Mouse (Mus musculus): Measurements from ENCODE around the gene Olfr222. TPM values are rescaled to one million over a fixed set of nuclear protein-coding genes. Genes with fewer than 3 reads are reported as not detected.
A peak's percentile ranks its signal among the peaks of the same experiment; 100 is the strongest.

The Olfr222 gene
- total and polyA plus RNA-seq, 3 experiments: not detected

DNA sequence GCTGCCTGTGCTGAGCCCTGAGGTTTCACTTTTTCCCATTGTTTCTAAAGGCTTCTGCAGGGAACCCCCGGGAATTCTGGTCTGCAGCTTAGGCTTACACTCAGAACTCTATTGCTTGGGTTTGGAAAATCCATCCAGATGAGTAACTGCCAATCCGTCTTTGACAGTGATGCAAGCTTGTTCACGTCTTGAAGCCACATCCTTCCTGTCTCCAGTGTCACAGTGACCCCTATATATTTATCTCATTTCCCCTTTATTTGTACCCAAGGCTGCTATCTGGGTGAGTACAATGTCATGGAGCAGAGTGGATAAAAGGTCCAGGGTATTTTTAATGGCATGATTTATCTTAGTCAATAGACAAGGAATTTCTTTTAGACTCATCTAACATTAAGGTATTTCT, 34.7 kb downstream of the Olfr222 start, which contains the start of gene Nlrp3:
Gene Nlrp3, plus strand, starts transcription at position 245 of the 400 bp plus-strand sequence.
- WGBS: 24% methylated on average over 3 of the region's 3 CpGs
- Histone ChIP-seq H3K27ac (no peak within 1 kb of the TSS; the same call in 1 of the 2 replicates), H3K79me2 (replicated peaks; ENCODE audit: control insufficient read depth, insufficient read depth, low read length) (no peaks in the 10 kb centered on the region), H3K27me3 (ENCODE audit: control insufficient read depth, insufficient read depth, low read length) (no peaks in the 10 kb centered on the region), H3K4me3 (no peak within 1 kb of the TSS), H3K36me3 (ENCODE audit: control insufficient read depth, insufficient read depth, low read length) (no peaks in the 10 kb centered on the region), H3K4me1 (ENCODE audit: control insufficient read depth, insufficient read depth, low read length) (no peaks in the 10 kb centered on the region), H3K9ac (ENCODE audit: low read depth, low read length) (no peak within 1 kb of the TSS)
- DNase-seq: no peak
- intact Hi-C loops (cut with DNase I): no loop called here
- TF ChIP-seq CTCF (IDR thresholded peaks at IDR 0.05) (no peak), POLR2A (IDR thresholded peaks at IDR 0.05; ENCODE audit: insufficient read depth, low read depth, low read length) (no peak), EP300 (IDR thresholded peaks at IDR 0.05; ENCODE audit: insufficient read depth, low read depth, low read length) (no peak)

GRCm38 (mm10) chr11:59540123-59540522, 35.9 kb downstream of the Olfr222 start:
- H3K79me2 ChIP-seq (replicated peaks; ENCODE audit: control insufficient read depth, insufficient read depth, low read length): no peaks in the 10 kb centered on the region
- DNase-seq: no peak
- no peak overlapping the region for H3K27ac ChIP-seq
- intact Hi-C loops (cut with DNase I): no loop called here
- no peak overlapping the region for H3K9ac ChIP-seq (ENCODE audit: low read depth, low read length)
- no peaks in the 10 kb centered on the region for H3K36me3 ChIP-seq (ENCODE audit: control insufficient read depth, insufficient read depth, low read length)
- no peaks in the 10 kb centered on the region for H3K27me3 ChIP-seq (ENCODE audit: control insufficient read depth, insufficient read depth, low read length)
- H3K4me1 ChIP-seq (ENCODE audit: control insufficient read depth, insufficient read depth, low read length): no peaks in the 10 kb centered on the region
- WGBS: 64% methylated on average over 3 of the region's 3 CpGs
- TF ChIP-seq CTCF (IDR thresholded peaks at IDR 0.05) (no peak), EP300 (IDR thresholded peaks at IDR 0.05; ENCODE audit: insufficient read depth, low read depth, low read length) (no peak), POLR2A (IDR thresholded peaks at IDR 0.05; ENCODE audit: insufficient read depth, low read depth, low read length) (no peak)
- no peak overlapping the region for H3K4me3 ChIP-seq

- Histone ChIP-seq H3K79me2 (replicated peaks; ENCODE audit: control insufficient read depth, insufficient read depth, low read length) (no peaks in the 10 kb centered on the region), H3K27me3 (ENCODE audit: control insufficient read depth, insufficient read depth, low read length) (no peaks in the 10 kb centered on the region), H3K36me3 (ENCODE audit: control insufficient read depth, insufficient read depth, low read length) (no peaks in the 10 kb centered on the region), H3K4me1 (ENCODE audit: control insufficient read depth, insufficient read depth, low read length) (peaks cover 2% of the 10 kb centered on the region; the same call in 1 of the 2 replicates), H3K4me3 (no peak overlapping the region), H3K27ac (no peak overlapping the region), H3K9ac (ENCODE audit: low read depth, low read length) (no peak overlapping the region)
- intact Hi-C loops (cut with DNase I): no loop called here
- WGBS: 38% methylated on average over 11 of the region's 11 CpGs
- TF ChIP-seq CTCF (IDR thresholded peaks at IDR 0.05): peak; percentile 15; the same call in 1 of the 2 replicates
- TF ChIP-seq POLR2A (IDR thresholded peaks at IDR 0.05; ENCODE audit: insufficient read depth, low read depth, low read length): no peak
- TF ChIP-seq EP300 (IDR thresholded peaks at IDR 0.05; ENCODE audit: insufficient read depth, low read depth, low read length): no peak
- DNase-seq: peak; percentile 62 to 71
Measured at GRCm38 (mm10) chr11:59538387-59538786, 37.6 kb downstream of the Olfr222 start.

GRCm38 (mm10) chr11:59537218-59538130, 38.6 kb downstream of the Olfr222 start:
- Histone ChIP-seq H3K9ac (ENCODE audit: low read depth, low read length) (no peak overlapping the region), H3K4me3 (no peak overlapping the region), H3K36me3 (ENCODE audit: control insufficient read depth, insufficient read depth, low read length) (no peaks in the 10 kb centered on the region), H3K4me1 (ENCODE audit: control insufficient read depth, insufficient read depth, low read length) (peaks cover 2% of the 10 kb centered on the region; the same call in 1 of the 2 replicates), H3K79me2 (replicated peaks; ENCODE audit: control insufficient read depth, insufficient read depth, low read length) (no peaks in the 10 kb centered on the region), H3K27ac (no peak overlapping the region), H3K27me3 (ENCODE audit: control insufficient read depth, insufficient read depth, low read length) (no peaks in the 10 kb centered on the region)
- TF ChIP-seq CTCF (IDR thresholded peaks at IDR 0.05) (peak; percentile 64), EP300 (IDR thresholded peaks at IDR 0.05; ENCODE audit: insufficient read depth, low read depth, low read length) (no peak), POLR2A (IDR thresholded peaks at IDR 0.05; ENCODE audit: insufficient read depth, low read depth, low read length) (no peak)
- WGBS: 69% methylated on average over 16 of the region's 16 CpGs
- no peak for DNase-seq
- intact Hi-C loops (cut with DNase I): no loop called here

DNA sequence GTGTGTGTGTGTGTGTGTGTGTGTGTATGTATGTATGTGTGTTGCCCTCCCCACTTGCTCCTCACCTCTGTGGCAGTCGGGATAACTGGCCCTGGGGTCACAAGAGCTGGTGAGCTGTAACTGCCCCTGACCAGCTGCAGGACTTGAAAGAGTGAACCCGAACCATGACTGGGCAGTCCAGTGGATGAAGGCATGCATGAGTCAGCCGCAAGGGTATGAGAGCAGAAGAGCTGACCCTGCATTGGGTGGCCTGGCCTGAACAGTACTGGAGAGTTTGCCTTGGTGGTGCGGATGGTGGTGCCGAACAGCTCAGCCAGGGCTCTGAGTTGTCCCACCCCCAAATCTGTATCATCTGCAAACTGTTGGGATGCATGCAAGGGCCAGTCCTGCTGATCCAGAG, 44.5 kb downstream of the Olfr222 start:
- 85% methylated on average over 5 of the region's 5 CpGs for WGBS
- Histone ChIP-seq H3K27ac (no peak overlapping the region), H3K79me2 (replicated peaks; ENCODE audit: control insufficient read depth, insufficient read depth, low read length) (no peaks in the 10 kb centered on the region), H3K27me3 (ENCODE audit: control insufficient read depth, insufficient read depth, low read length) (no peaks in the 10 kb centered on the region), H3K4me3 (no peak overlapping the region), H3K36me3 (ENCODE audit: control insufficient read depth, insufficient read depth, low read length) (no peaks in the 10 kb centered on the region), H3K4me1 (ENCODE audit: control insufficient read depth, insufficient read depth, low read length) (peaks cover 2% of the 10 kb centered on the region; the same call in 1 of the 2 replicates), H3K9ac (ENCODE audit: low read depth, low read length) (no peak overlapping the region)
- TF ChIP-seq CTCF (IDR thresholded peaks at IDR 0.05) (no peak), EP300 (IDR thresholded peaks at IDR 0.05; ENCODE audit: insufficient read depth, low read depth, low read length) (no peak), POLR2A (IDR thresholded peaks at IDR 0.05; ENCODE audit: insufficient read depth, low read depth, low read length) (no peak)
- intact Hi-C loops (cut with DNase I): no loop called here
- DNase-seq: no peak

Measured in heart, adult 2 months (tissue).